Mouse (Mus musculus): ENCODE measurements around the gene H6pd. TPM values are rescaled to one million over a fixed set of nuclear protein-coding genes. Genes with fewer than 3 reads are reported as not detected.

The H6pd gene
- polyA plus RNA-seq, 1 experiment from 2014 or later: 2.4 TPM

DNA sequence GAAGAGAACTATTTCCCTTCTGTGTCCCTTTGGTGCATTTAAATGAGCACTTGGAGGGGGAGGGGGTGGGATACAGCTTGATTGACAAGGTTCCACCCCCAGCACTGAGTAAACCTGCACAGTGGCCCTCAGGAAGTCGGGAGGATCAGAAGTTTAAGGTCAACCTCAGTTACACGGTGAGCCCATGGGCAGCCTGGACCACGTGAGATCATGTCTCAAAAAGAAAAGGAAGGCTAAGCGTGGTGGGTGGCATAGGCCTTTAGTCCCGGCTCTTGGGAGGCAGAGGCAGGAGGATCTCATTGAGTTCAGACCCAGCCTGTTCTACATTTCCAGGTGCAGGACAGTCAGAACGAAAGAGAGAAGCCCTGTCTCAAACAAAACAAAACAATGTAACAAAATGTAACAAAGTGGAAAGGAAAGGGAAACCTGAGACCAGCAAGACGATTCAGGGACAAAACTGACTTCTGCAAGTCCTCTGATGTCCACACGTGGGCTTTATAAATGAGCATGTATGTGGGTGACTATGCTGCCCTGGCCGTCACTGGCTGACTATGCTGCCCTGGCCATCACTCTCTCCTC, 31.3 kb upstream of the H6pd start:
- WGBS: 84% methylated on average over 9 of the region's 9 CpGs
- Histone ChIP-seq H3K9me3 (no peaks in the 10 kb centered on the region), H3K27ac (no peak overlapping the region), H3K4me2 (no peak overlapping the region), H3K9ac (no peak overlapping the region), H3K4me3 (no peak overlapping the region), H3K36me3 (no peaks in the 10 kb centered on the region), H3K27me3 (peaks cover 29% of the 10 kb centered on the region), H3K4me1 (replicated peaks) (0 out of 2 replicates have a peak, but pooled peaks cover 2% of the 10 kb centered on the region)
- no peak for ATAC-seq (ENCODE audit: low FRiP score)

DNA sequence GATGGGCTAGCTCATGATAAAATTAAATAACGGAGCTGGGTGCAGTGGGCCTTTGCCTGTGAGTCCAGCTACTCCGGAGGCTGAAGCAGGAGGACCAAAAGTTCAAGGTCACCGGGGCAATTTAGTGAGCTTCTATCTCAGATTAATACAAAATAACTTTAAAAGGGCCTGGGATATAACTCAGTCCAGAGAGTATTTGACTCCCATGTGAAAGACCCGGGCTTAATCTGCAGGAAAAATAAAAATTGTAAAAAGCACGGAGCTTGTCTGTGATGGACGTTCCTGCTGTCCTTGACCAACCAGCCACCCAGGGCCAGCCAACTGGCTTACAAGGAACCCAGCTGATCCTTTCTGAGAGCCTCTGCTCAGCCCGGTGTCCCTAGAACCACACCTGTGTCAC, 29.7 kb upstream of the H6pd start:
- no peak overlapping the region for H3K9ac ChIP-seq
- ATAC-seq (ENCODE audit: low FRiP score): no peak
- H3K4me3 ChIP-seq: no peak overlapping the region
- H3K4me1 ChIP-seq (replicated peaks): peaks cover 10% of the 10 kb centered on the region
- no peaks in the 10 kb centered on the region for H3K9me3 ChIP-seq
- H3K36me3 ChIP-seq: no peaks in the 10 kb centered on the region
- peaks cover 37% of the 10 kb centered on the region for H3K27me3 ChIP-seq
- 89% methylated on average over 7 of the region's 7 CpGs for WGBS
- H3K4me2 ChIP-seq: no peak overlapping the region
- no peak overlapping the region for H3K27ac ChIP-seq

DNA sequence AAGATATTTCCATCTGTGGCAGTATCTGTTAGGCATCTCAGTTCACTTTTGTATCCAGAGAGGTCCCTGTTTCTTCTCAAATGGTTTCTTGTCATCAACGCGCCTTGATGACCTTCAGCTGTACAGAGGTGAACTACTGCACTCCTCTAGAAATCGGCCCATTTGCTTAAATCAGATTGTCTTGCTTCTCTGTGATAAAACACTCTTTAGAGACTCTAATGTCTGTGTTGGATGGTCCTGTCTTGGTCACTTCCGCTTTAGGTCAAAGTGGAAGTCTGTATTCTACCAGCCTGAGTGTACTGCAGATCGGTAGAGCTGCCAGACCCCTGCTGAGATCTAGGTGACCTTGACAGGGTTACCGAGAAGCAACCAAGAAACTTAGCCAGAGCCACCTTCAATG, 27.3 kb upstream of the H6pd start:
- no peaks in the 10 kb centered on the region for H3K9me3 ChIP-seq
- H3K4me1 ChIP-seq (replicated peaks): peaks cover 24% of the 10 kb centered on the region
- H3K27ac ChIP-seq: no peak overlapping the region
- H3K36me3 ChIP-seq: no peaks in the 10 kb centered on the region
- 84% methylated on average over 6 of the region's 6 CpGs for WGBS
- no peak for ATAC-seq (ENCODE audit: low FRiP score)
- no peak overlapping the region for H3K9ac ChIP-seq
- no peak overlapping the region for H3K4me3 ChIP-seq
- peaks cover 61% of the 10 kb centered on the region for H3K27me3 ChIP-seq
- H3K4me2 ChIP-seq: no peak overlapping the region

DNA sequence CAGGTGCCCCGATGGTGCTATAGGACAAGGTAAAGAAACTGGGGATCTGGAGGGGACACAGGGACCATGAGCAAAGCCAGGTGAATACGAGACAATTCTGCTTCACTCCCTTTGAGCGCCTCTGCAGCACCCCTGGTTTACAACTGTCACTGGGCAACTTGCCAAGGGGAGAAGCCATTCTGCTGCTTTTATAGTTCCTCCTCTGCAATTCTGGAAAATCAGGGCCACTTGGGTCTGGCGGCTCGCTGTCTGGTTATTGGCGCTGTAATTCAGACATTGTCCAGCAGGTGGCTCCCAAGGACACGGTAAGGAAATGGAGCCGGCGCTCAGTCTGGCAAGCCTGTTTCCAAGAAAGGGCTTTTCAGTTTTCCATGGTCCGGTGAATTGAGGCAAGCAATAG, 26.5 kb upstream of the H6pd start:
- Histone ChIP-seq H3K27me3 (peaks cover 69% of the 10 kb centered on the region), H3K4me2 (no peak overlapping the region), H3K36me3 (no peaks in the 10 kb centered on the region), H3K9me3 (no peaks in the 10 kb centered on the region), H3K4me1 (replicated peaks) (peaks cover 32% of the 10 kb centered on the region), H3K27ac (no peak overlapping the region), H3K9ac (no peak overlapping the region), H3K4me3 (no peak overlapping the region)
- 12% methylated on average over 10 of the region's 10 CpGs for WGBS
- ATAC-seq (ENCODE audit: low FRiP score): no peak

DNA sequence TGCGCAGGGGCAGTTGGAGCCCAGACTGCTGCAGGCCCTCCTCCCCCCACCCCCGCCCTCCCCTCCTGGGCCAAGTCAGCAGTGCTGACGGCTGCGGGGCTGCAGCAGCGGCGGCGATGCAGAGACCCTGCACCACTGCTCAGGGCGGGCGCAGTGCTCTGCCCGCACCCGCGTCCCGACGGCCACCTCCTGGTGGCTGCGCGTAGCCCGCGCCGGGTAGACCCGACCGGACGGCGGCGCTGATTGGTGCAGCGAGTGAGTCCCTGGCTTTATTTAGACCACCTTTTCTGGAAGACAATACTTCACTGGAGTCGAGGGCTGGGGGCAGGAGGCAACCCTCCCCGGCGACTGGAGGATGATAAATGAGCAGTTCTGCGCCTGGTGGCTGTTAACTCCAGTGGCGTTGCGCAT, 24.4 kb upstream of the H6pd start:
- peak overlapping the region; percentile 58 for H3K9ac ChIP-seq
- peak; percentile 72 for ATAC-seq (ENCODE audit: low FRiP score)
- WGBS: 1% methylated on average over 30 of the region's 31 CpGs

DNA sequence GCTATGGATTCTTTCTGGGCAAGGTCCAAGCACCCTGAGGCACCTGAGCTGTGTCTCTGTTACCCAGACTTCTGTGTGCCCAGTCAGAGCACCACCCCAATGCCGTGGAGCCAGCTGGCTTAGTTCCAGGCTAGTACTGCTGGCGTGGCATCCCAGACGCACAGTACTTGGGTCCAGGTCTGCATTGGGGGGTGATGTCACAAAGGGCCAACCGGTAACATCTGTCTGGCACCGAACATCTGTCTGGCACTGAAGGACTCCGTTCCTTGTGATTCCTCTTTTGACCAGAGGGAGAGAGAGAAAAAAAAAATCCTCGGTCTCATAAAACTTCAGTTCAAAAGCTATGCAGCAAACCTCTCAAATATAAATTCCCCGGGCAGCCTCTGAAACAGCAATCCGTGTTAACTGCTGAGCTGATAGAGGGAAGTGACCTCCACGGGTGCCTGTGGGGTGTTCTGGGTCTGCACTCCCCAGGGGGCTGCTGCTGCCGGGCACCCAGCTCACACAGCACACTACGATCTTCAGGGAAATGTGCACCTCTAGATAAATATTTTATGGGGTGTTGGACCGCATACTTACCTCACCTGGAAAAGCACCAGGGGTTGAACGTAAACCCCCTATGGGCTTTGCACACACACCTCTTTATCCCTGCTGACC, 22.5 kb upstream of the H6pd start:
- H3K36me3 ChIP-seq: no peaks in the 10 kb centered on the region
- peaks cover 92% of the 10 kb centered on the region for H3K27me3 ChIP-seq
- peaks cover 50% of the 10 kb centered on the region for H3K4me1 ChIP-seq (replicated peaks)
- peak overlapping the region; percentile 47 for H3K4me3 ChIP-seq
- WGBS: 22% methylated on average over 14 of the region's 14 CpGs
- H3K4me2 ChIP-seq: peak overlapping the region; percentile 85
- ATAC-seq (ENCODE audit: low FRiP score): no peak
- no peak overlapping the region; the same call in 1 of the 2 replicates for H3K9ac ChIP-seq
- H3K9me3 ChIP-seq: no peaks in the 10 kb centered on the region
- H3K27ac ChIP-seq: no peak overlapping the region

More for the DNA sequence above, 24.4 kb upstream of the H6pd start:
- peaks cover 50% of the 10 kb centered on the region for H3K4me1 ChIP-seq (replicated peaks)
- H3K9me3 ChIP-seq: no peaks in the 10 kb centered on the region
- peak overlapping the region; percentile 58 for H3K4me2 ChIP-seq
- H3K27ac ChIP-seq: no peak overlapping the region
- H3K27me3 ChIP-seq: peaks cover 88% of the 10 kb centered on the region
- peak overlapping the region; percentile 37 for H3K4me3 ChIP-seq
- no peaks in the 10 kb centered on the region for H3K36me3 ChIP-seq

DNA sequence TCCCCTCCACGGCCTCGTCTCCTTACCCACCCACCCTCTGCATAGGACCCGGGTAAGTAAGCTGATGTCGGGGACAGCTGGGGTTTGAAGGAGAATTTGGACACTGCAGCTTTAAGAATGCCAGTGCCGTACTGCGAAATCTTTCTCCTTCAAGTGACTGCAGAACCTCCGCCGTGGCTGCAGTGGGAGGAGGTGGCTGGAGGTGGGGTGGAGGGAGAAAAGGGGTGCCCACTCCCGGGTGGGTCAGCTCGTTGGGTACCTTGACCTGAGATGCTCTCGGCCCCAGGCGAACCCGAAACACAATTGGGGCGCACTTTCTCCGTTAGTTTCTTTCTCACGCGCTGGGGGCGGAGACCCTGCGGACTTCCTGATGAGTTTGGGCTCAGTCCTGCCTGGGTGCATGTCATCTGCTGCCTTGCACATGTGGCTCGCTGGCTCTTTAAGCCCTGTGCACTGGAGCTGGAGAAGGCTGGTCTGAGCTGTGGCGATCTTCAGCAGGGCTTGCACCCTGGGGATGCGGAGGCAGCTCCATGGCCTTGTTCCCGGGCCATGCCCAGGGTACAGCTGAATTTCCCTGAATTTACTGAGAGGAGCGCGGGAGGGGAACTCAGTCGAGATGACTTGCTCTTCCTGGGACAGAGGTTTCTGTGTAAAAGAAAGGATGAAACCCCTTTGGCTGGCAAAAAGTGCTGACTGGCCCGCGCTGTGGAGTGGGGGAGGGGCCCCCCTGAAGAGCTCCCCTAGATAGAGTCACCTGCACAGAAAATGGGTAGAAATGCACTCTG, 21.8 kb upstream of the H6pd start:
- ATAC-seq (ENCODE audit: low FRiP score): 0 out of 2 replicates have a peak, but pooled peaks have one; percentile 26
- H3K4me2 ChIP-seq: peak overlapping the region; percentile 85
- no peaks in the 10 kb centered on the region for H3K9me3 ChIP-seq
- H3K4me3 ChIP-seq: peak overlapping the region; percentile 47
- H3K27ac ChIP-seq: no peak overlapping the region
- H3K4me1 ChIP-seq (replicated peaks): peaks cover 50% of the 10 kb centered on the region
- 1% methylated on average over 28 of the region's 28 CpGs for WGBS
- peak overlapping the region; percentile 69 for H3K9ac ChIP-seq
- no peaks in the 10 kb centered on the region for H3K36me3 ChIP-seq
- H3K27me3 ChIP-seq: peaks cover 91% of the 10 kb centered on the region

DNA sequence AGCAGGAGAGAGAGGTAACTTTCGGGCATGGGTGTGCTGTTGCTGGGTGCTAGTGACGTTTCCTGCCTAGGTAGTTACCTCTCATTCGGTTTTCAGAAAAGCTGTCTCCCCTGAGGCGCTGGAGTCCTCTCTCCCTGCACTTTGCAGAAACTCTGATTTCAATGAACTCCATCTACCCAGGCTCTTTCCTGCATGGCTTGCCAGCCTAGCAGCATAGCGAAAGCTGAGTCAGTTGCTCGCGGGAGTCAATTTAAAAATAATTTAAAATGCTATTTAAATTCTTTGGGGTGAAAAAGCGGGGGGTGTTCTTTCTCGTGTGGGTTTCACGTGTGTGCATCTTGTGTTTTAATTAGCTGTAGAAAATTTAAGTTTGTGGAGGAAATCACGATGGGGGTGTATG, 21.1 kb upstream of the H6pd start:
- peak overlapping the region; percentile 85 for H3K4me2 ChIP-seq
- peak overlapping the region; percentile 47 for H3K4me3 ChIP-seq
- 3% methylated on average over 11 of the region's 11 CpGs for WGBS
- peaks cover 48% of the 10 kb centered on the region for H3K4me1 ChIP-seq (replicated peaks)
- no peaks in the 10 kb centered on the region for H3K36me3 ChIP-seq
- H3K27me3 ChIP-seq: peaks cover 89% of the 10 kb centered on the region
- no peak for ATAC-seq (ENCODE audit: low FRiP score)
- H3K9ac ChIP-seq: peak overlapping the region; percentile 69
- H3K9me3 ChIP-seq: no peaks in the 10 kb centered on the region
- no peak overlapping the region for H3K27ac ChIP-seq

DNA sequence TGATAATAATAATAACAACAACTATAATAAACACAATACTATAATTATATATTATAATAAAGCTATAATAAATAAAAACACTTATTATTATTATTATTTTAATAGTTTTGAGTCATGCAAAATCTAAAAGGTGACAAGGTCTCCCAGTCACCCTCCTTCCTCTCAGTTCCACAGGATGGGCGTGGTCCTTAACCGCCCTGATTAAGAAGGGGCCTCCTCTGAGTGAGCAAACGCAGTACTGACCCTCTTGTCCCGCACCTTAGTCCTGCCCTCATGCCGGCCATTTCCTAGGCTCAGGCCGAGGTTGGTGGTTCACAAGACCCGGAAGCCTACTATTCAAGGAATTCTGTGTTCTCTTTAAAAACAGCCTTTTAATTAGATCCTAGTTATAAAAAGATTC, 14.7 kb upstream of the H6pd start:
- peaks cover 27% of the 10 kb centered on the region for H3K27me3 ChIP-seq
- H3K9ac ChIP-seq: no peak overlapping the region
- 79% methylated on average over 7 of the region's 7 CpGs for WGBS
- H3K27ac ChIP-seq: no peak overlapping the region
- H3K9me3 ChIP-seq: no peaks in the 10 kb centered on the region
- no peak overlapping the region for H3K4me2 ChIP-seq
- ATAC-seq (ENCODE audit: low FRiP score): no peak
- peaks cover 2% of the 10 kb centered on the region; the same call in 1 of the 2 replicates for H3K4me1 ChIP-seq (replicated peaks)
- H3K4me3 ChIP-seq: no peak overlapping the region
- no peaks in the 10 kb centered on the region for H3K36me3 ChIP-seq

DNA sequence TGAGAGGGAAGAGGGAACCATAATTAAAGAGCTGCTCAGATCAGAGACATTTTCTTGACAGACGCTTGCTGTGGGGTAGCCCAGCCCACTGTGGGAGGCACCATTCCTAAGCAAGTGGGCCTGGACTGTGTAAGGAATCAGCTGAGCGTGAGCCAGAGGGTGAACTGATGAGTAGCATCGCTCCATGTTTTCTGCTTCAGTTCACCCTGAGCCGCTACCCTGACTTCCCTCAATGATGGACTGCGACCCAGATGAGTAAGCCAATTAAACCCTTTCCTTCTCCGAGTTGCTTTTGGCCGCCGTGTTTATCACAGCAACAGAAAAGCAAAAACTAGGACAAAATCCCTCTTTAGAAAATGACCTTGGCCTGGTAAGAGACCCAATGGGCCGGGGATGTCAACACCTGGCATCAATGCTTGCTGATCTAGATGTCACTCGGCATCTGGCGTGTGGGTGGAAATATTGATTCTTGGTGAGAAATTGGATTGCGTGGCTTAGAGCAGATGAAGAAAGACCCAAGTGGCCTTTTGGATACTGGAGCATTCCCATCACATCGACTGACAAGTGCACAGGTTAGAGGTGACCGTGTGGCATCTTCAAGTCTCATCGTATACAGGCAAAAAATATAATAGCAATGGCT, 11.0 kb upstream of the H6pd start:
- ATAC-seq (ENCODE audit: low FRiP score): no peak
- H3K27ac ChIP-seq: no peak overlapping the region
- 89% methylated on average over 15 of the region's 15 CpGs for WGBS
- H3K36me3 ChIP-seq: no peaks in the 10 kb centered on the region
- no peaks in the 10 kb centered on the region for H3K4me1 ChIP-seq (replicated peaks)
- H3K4me2 ChIP-seq: no peak overlapping the region
- no peaks in the 10 kb centered on the region for H3K27me3 ChIP-seq
- no peaks in the 10 kb centered on the region for H3K9me3 ChIP-seq
- H3K4me3 ChIP-seq: no peak overlapping the region
- no peak overlapping the region for H3K9ac ChIP-seq

DNA sequence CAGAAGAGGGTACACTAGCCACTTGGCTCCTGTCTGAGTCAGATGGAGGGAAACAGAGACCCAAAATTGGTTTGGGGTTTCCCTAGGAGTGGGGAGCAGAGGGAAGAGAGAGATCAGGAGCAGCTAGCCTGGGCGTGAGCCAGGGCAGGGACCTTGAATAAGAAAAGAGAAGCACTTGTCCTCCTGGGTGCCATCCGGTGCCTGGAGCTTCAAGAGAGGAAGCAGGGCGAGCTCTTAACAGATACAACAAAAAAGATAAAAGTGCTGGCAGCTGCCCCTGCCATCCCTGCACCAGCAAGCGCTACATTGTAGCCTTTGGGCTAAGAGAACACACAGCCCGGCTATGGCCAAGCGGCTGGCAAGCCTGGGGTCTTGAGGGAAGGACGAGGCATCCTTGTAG, 6.6 kb upstream of the H6pd start:
- H3K27me3 ChIP-seq: no peaks in the 10 kb centered on the region
- H3K4me2 ChIP-seq: no peak overlapping the region
- no peak overlapping the region for H3K9ac ChIP-seq
- 65% methylated on average over 7 of the region's 7 CpGs for WGBS
- no peaks in the 10 kb centered on the region for H3K36me3 ChIP-seq
- ATAC-seq (ENCODE audit: low FRiP score): no peak
- H3K27ac ChIP-seq: no peak overlapping the region
- H3K4me1 ChIP-seq (replicated peaks): no peaks in the 10 kb centered on the region
- no peak overlapping the region for H3K4me3 ChIP-seq
- no peaks in the 10 kb centered on the region for H3K9me3 ChIP-seq

DNA sequence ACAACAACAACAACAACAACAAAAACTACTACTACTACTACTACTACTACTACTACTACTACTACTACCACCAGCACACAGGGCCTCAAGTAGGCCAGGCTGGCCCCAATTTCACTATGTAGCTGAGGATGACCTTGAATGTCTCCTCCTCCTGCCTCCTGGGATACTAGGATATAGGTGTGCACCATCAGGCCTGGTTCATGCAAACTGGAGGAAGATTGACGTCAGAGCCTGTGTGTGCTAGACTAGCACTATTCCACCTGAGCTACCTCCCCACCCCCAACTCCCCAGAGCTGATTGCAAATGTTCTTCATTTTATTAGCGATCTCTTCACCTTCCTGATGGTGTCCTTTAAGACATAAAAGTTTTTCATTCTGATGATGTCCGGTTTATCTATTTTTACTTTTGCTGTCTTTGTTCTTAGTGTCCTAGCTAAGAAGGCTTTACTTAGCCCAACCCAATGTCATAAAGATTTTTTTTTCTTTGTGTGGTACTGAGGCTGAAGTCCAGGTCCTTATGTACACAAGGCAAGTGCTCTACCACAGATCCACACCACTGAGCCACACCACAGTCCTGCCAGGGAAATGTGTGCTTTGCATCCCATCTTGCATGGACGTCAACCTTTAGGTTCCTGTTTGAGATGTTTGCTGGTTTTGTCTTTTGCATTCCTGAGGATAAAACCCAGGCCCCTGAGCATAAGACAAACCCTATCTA, 5.7 kb upstream of the H6pd start:
- Histone ChIP-seq H3K9me3 (no peaks in the 10 kb centered on the region), H3K4me2 (no peak overlapping the region), H3K36me3 (no peaks in the 10 kb centered on the region), H3K27ac (no peak overlapping the region), H3K27me3 (no peaks in the 10 kb centered on the region), H3K4me3 (no peak overlapping the region), H3K9ac (no peak overlapping the region), H3K4me1 (replicated peaks) (no peaks in the 10 kb centered on the region)
- 87% methylated on average over 4 of the region's 4 CpGs for WGBS
- no peak for ATAC-seq (ENCODE audit: low FRiP score)
